Mouse (Mus musculus): ENCODE measurements around the gene Gm12185.
"Not testable (repeated sequence)": the region's sequence is repeated elsewhere in the genome, so short reads cannot be mapped to it uniquely, and the experiment has no call there.

Gene Gm12185

GRCm38 (mm10) chr11:48918380-48918779 lies 73.6 kb downstream of the Gm12185 start:
- no peak for DNase-seq (ENCODE audit: low read depth, low spot score)

- no peak for DNase-seq (ENCODE audit: low read depth, low spot score)
Observed at GRCm38 (mm10) chr11:48913611-48914010, 78.4 kb downstream of the Gm12185 start.

- DNase-seq (ENCODE audit: low read depth, low spot score), result no peak
Observed at GRCm38 (mm10) chr11:48908459-48908858, 83.6 kb downstream of the Gm12185 start.

GRCm38 (mm10) chr11:48902021-48902420 lies 90.0 kb downstream of the Gm12185 start, which contains the start of gene Gm5431:
Gene Gm5431, minus strand, starts transcription at chr11:48902214.
- no peak for DNase-seq (ENCODE audit: low read depth, low spot score)

GRCm38 (mm10) chr11:48901567-48901930 lies 90.5 kb downstream of the Gm12185 start:
- not testable (repeated sequence) for DNase-seq (ENCODE audit: low read depth, low spot score)

GRCm38 (mm10) chr11:48900654-48901566 lies 91.1 kb downstream of the Gm12185 start:
- DNase-seq (ENCODE audit: low read depth, low spot score), result not testable (repeated sequence)

- DNase-seq (ENCODE audit: low read depth, low spot score), result no peak
Observed at GRCm38 (mm10) chr11:48898812-48899431, 93.1 kb downstream of the Gm12185 start.

GRCm38 (mm10) chr11:48876680-48877079 lies 115.3 kb downstream of the Gm12185 start:
- DNase-seq (ENCODE audit: low read depth, low spot score), result no peak

- DNase-seq (ENCODE audit: low read depth, low spot score), result not testable (repeated sequence)
Observed at GRCm38 (mm10) chr11:48875343-48875837, 116.6 kb downstream of the Gm12185 start.

- peak; percentile 66 for DNase-seq (ENCODE audit: low read depth, low spot score)
Observed at GRCm38 (mm10) chr11:48874465-48874864, 117.6 kb downstream of the Gm12185 start.

- no peak for DNase-seq (ENCODE audit: low read depth, low spot score)
Observed at GRCm38 (mm10) chr11:48873591-48874290, 118.3 kb downstream of the Gm12185 start.

GRCm38 (mm10) chr11:48872695-48873300 lies 119.2 kb downstream of the Gm12185 start:
- DNase-seq (ENCODE audit: low read depth, low spot score), result no peak

- no peak for DNase-seq (ENCODE audit: low read depth, low spot score)
Observed at GRCm38 (mm10) chr11:48871817-48872541, 120.0 kb downstream of the Gm12185 start.

GRCm38 (mm10) chr11:48871201-48871772 lies 120.7 kb downstream of the Gm12185 start, which contains the start of gene Irgm1:
Gene Irgm1, minus strand, starts transcription at chr11:48871683.
- peak; percentile 88 for DNase-seq (ENCODE audit: low read depth, low spot score)

- no peak for DNase-seq (ENCODE audit: low read depth, low spot score)
Observed at GRCm38 (mm10) chr11:48870781-48871180, 121.2 kb downstream of the Gm12185 start.

GRCm38 (mm10) chr11:48869380-48870110 lies 122.5 kb downstream of the Gm12185 start:
- no peak for DNase-seq (ENCODE audit: low read depth, low spot score)

- no peak for DNase-seq (ENCODE audit: low read depth, low spot score)
Observed at GRCm38 (mm10) chr11:48866481-48866880, 125.5 kb downstream of the Gm12185 start.

GRCm38 (mm10) chr11:48863808-48864207 lies 128.2 kb downstream of the Gm12185 start:
- no peak for DNase-seq (ENCODE audit: low read depth, low spot score)

GRCm38 (mm10) chr11:48862784-48863319 lies 129.2 kb downstream of the Gm12185 start:
- DNase-seq (ENCODE audit: low read depth, low spot score), result no peak
